Mouse (Mus musculus) liver, postnatal 0 days (tissue): ENCODE results near the gene Cpne1.

Source experiments
- CTCF ChIP-seq: sonication (generic); IDR thresholded peaks from 2 replicates; pipeline ENCODE4 v1.5.1; 2016; ENCODE audit warnings: antibody characterized with exemption, low read depth
- EP300 ChIP-seq: IDR thresholded peaks from 2 replicates; pipeline ENCODE4 v1.6.1; 2016; ENCODE audit warnings: antibody characterized with exemption, low read depth, mild to moderate bottlenecking

- TF ChIP-seq CTCF, result no peak
- no peak for TF ChIP-seq EP300
These were observed 63.8 kb downstream of the Cpne1 start for GRCm38 (mm10) chr2:156047929-156048328.
